Mouse (Mus musculus): Measurements from ENCODE around the gene Adcy2. TPM values are rescaled to one million over a fixed set of nuclear protein-coding genes. Genes with fewer than 3 reads are reported as not detected.

Adcy2 gene
- polyA plus RNA-seq, 1 experiment from 2014 or later: 0.31 TPM

DNA sequence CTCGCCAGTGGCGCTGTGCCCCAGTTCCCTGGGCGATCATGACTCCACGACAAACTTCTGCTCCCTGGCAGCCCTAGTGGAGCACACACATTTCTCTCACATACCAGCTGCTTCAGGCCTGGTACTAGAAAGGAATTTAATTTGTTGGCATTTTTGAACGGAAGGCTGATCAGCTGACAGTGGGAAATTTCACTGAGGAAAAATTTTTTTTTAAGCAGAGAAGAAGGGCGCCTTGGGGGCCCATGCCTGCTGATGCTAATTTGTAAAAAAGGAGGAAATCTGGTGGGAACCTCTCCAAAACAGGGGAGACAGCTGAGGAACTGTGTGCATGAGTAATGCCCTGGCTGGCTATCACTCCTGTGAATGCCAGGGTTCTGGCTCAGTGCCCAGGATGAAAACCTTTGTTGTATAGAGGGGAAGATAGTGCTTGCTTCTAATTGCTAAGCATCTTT, 292.0 kb downstream of the Adcy2 start:
- H3K4me2 ChIP-seq (ENCODE audit: low read depth, low read length): no peak overlapping the region
- no peak overlapping the region for H3K4me3 ChIP-seq (ENCODE audit: low read depth, low read length)
- ATAC-seq (no peak), DNase-seq (no peak)
- no peaks in the 10 kb centered on the region for H3K4me1 ChIP-seq (ENCODE audit: insufficient read depth)
- no peak overlapping the region for H3K27ac ChIP-seq (ENCODE audit: low read depth)
- no peak overlapping the region for H3K9ac ChIP-seq (replicated peaks)
- no peaks in the 10 kb centered on the region for H3K9me3 ChIP-seq (ENCODE audit: low read length)
- H3K27me3 ChIP-seq (ENCODE audit: insufficient read depth, low read length): no peaks in the 10 kb centered on the region
- H3K36me3 ChIP-seq (replicated peaks; ENCODE audit: insufficient read depth, low read length): no peaks in the 10 kb centered on the region
- WGBS (ENCODE audit: insufficient replicate concordance): 69% methylated on average over 6 of the region's 6 CpGs
- TF ChIP-seq CTCF (IDR thresholded peaks at IDR 0.05; ENCODE audit: low read depth): no peak
- no peak for TF ChIP-seq EP300 (IDR thresholded peaks at IDR 0.05; ENCODE audit: low read depth)

DNA sequence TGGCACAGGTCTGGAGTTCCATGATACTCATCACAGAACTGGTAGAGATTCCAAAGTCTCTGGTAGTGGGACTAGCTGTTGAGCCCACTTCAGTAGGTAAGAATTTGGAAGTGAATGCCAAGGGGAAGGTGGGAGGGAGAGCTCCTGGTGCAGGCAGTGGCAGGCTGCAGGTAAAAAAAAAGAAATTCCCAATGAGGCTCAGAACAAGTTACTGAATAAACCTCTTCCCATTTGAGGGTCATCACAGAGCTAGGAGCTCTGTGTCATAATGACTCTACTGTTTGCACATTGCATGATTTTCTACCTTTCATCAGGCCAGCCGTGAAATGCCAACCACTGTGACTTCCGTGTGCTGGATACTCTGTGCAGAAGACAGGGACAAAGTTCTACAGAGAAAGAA, 314.4 kb downstream of the Adcy2 start:
- H3K9ac ChIP-seq (replicated peaks): no peak overlapping the region
- no peak overlapping the region for H3K4me2 ChIP-seq (ENCODE audit: low read depth, low read length)
- no peak for ATAC-seq
- no peaks in the 10 kb centered on the region for H3K27me3 ChIP-seq (ENCODE audit: insufficient read depth, low read length)
- WGBS (ENCODE audit: insufficient replicate concordance): 85% methylated on average over 2 of the region's 2 CpGs
- TF ChIP-seq CTCF (IDR thresholded peaks at IDR 0.05; ENCODE audit: low read depth) (no peak), EP300 (IDR thresholded peaks at IDR 0.05; ENCODE audit: low read depth) (no peak)
- no peak for DNase-seq
- H3K27ac ChIP-seq (ENCODE audit: low read depth): no peak overlapping the region
- H3K4me1 ChIP-seq (ENCODE audit: insufficient read depth): no peaks in the 10 kb centered on the region
- H3K36me3 ChIP-seq (replicated peaks; ENCODE audit: insufficient read depth, low read length): no peaks in the 10 kb centered on the region
- H3K9me3 ChIP-seq (ENCODE audit: low read length): no peaks in the 10 kb centered on the region
- no peak overlapping the region for H3K4me3 ChIP-seq (ENCODE audit: low read depth, low read length)

GRCm38 (mm10) chr13:68680429-68680828, 318.9 kb downstream of the Adcy2 start:
- no peak overlapping the region for H3K4me3 ChIP-seq (ENCODE audit: low read depth, low read length)
- TF ChIP-seq EP300 (IDR thresholded peaks at IDR 0.05; ENCODE audit: low read depth): no peak
- no peak for TF ChIP-seq CTCF (IDR thresholded peaks at IDR 0.05; ENCODE audit: low read depth)
- H3K9me3 ChIP-seq (ENCODE audit: low read length): no peaks in the 10 kb centered on the region
- no peak overlapping the region for H3K9ac ChIP-seq (replicated peaks)
- ATAC-seq (no peak), DNase-seq (no peak)
- 69% methylated on average over 1 of the region's 1 CpGs for WGBS (ENCODE audit: insufficient replicate concordance)
- no peak overlapping the region for H3K27ac ChIP-seq (ENCODE audit: low read depth)
- H3K4me2 ChIP-seq (ENCODE audit: low read depth, low read length): no peak overlapping the region
- no peaks in the 10 kb centered on the region for H3K27me3 ChIP-seq (ENCODE audit: insufficient read depth, low read length)
- H3K36me3 ChIP-seq (replicated peaks; ENCODE audit: insufficient read depth, low read length): no peaks in the 10 kb centered on the region
- no peaks in the 10 kb centered on the region for H3K4me1 ChIP-seq (ENCODE audit: insufficient read depth)

DNA sequence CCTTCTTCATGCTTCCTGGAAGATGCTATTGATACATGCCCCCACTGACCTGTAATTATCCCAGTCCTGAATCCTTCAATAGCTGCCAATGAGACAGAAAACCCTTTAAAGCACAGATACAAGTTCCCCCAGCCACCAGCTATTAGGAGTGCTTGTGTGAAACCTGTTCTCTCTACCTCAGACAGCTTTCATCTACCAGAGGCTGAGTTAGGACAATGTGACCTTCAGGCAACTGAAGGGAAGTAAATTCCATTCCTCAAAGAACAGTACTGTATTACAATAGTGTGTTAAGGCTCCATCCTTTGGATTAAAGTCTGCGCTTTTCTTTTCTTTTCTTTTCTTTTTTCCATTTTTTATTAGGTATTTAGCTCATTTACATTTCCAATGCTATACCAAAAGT, 356.6 kb downstream of the Adcy2 start:
- DNase-seq (no peak), ATAC-seq (no peak)
- no peak overlapping the region for H3K4me3 ChIP-seq (ENCODE audit: low read depth, low read length)
- no peaks in the 10 kb centered on the region for H3K36me3 ChIP-seq (replicated peaks; ENCODE audit: insufficient read depth, low read length)
- TF ChIP-seq EP300 (IDR thresholded peaks at IDR 0.05; ENCODE audit: low read depth): no peak
- no peak for TF ChIP-seq CTCF (IDR thresholded peaks at IDR 0.05; ENCODE audit: low read depth)
- H3K4me2 ChIP-seq (ENCODE audit: low read depth, low read length): no peak overlapping the region
- H3K9me3 ChIP-seq (ENCODE audit: low read length): no peaks in the 10 kb centered on the region
- H3K4me1 ChIP-seq (ENCODE audit: insufficient read depth): no peaks in the 10 kb centered on the region
- H3K9ac ChIP-seq (replicated peaks): no peak overlapping the region
- no peaks in the 10 kb centered on the region for H3K27me3 ChIP-seq (ENCODE audit: insufficient read depth, low read length)
- 93% methylated on average over 1 of the region's 1 CpGs for WGBS (ENCODE audit: insufficient replicate concordance)
- H3K27ac ChIP-seq (ENCODE audit: low read depth): no peak overlapping the region

DNA sequence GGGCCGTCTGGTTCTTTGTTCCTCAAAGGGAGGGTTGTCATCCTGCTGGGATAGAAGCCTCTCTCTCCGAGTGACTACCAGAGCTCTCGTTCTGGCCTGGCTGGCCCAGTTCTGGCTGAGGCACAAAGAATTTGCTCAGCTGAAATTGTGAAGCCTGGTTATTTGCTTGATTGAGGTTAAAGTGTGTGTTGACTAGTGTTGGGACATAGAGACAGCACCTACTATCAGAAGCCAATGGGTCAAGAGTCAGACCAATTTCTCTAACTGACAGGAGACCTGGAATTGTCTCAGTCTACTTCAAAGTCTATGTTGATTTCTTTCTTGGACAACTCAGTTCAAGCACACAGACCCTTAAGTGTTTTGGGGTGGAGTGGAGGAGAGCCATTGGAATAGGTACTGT, 372.3 kb downstream of the Adcy2 start:
- Histone ChIP-seq H3K9ac (replicated peaks) (no peak overlapping the region), H3K9me3 (ENCODE audit: low read length) (no peaks in the 10 kb centered on the region), H3K4me2 (ENCODE audit: low read depth, low read length) (no peak overlapping the region), H3K4me1 (ENCODE audit: insufficient read depth) (no peaks in the 10 kb centered on the region), H3K36me3 (replicated peaks; ENCODE audit: insufficient read depth, low read length) (no peaks in the 10 kb centered on the region), H3K4me3 (ENCODE audit: low read depth, low read length) (no peak overlapping the region), H3K27ac (ENCODE audit: low read depth) (no peak overlapping the region), H3K27me3 (ENCODE audit: insufficient read depth, low read length) (no peaks in the 10 kb centered on the region)
- WGBS (ENCODE audit: insufficient replicate concordance): 71% methylated on average over 3 of the region's 3 CpGs
- DNase-seq: no peak
- TF ChIP-seq CTCF (IDR thresholded peaks at IDR 0.05; ENCODE audit: low read depth) (no peak), EP300 (IDR thresholded peaks at IDR 0.05; ENCODE audit: low read depth) (no peak)
- ATAC-seq: peak; percentile 31; the same call in 1 of the 2 replicates

GRCm38 (mm10) chr13:68622792-68623191, 376.5 kb downstream of the Adcy2 start:
- WGBS (ENCODE audit: insufficient replicate concordance): 58% methylated on average over 6 of the region's 6 CpGs

More at GRCm38 (mm10) chr13:68622792-68623191, 376.5 kb downstream of the Adcy2 start:
- H3K9ac ChIP-seq (replicated peaks): no peak overlapping the region
- no peaks in the 10 kb centered on the region for H3K36me3 ChIP-seq (replicated peaks; ENCODE audit: insufficient read depth, low read length)
- no peaks in the 10 kb centered on the region for H3K27me3 ChIP-seq (ENCODE audit: insufficient read depth, low read length)
- TF ChIP-seq EP300 (IDR thresholded peaks at IDR 0.05; ENCODE audit: low read depth) (no peak), CTCF (IDR thresholded peaks at IDR 0.05; ENCODE audit: low read depth) (peak; percentile 1; the same call in 1 of the 2 replicates)
- H3K4me2 ChIP-seq (ENCODE audit: low read depth, low read length): no peak overlapping the region
- DNase-seq (no peak), ATAC-seq (no peak)
- no peak overlapping the region for H3K4me3 ChIP-seq (ENCODE audit: low read depth, low read length)
- H3K4me1 ChIP-seq (ENCODE audit: insufficient read depth): no peaks in the 10 kb centered on the region
- no peaks in the 10 kb centered on the region for H3K9me3 ChIP-seq (ENCODE audit: low read length)
- H3K27ac ChIP-seq (ENCODE audit: low read depth): no peak overlapping the region

Measured in liver, postnatal 0 days (tissue).